1 mouse cellular context compared by ENCODE assay signal in the genomic region with DNA sequence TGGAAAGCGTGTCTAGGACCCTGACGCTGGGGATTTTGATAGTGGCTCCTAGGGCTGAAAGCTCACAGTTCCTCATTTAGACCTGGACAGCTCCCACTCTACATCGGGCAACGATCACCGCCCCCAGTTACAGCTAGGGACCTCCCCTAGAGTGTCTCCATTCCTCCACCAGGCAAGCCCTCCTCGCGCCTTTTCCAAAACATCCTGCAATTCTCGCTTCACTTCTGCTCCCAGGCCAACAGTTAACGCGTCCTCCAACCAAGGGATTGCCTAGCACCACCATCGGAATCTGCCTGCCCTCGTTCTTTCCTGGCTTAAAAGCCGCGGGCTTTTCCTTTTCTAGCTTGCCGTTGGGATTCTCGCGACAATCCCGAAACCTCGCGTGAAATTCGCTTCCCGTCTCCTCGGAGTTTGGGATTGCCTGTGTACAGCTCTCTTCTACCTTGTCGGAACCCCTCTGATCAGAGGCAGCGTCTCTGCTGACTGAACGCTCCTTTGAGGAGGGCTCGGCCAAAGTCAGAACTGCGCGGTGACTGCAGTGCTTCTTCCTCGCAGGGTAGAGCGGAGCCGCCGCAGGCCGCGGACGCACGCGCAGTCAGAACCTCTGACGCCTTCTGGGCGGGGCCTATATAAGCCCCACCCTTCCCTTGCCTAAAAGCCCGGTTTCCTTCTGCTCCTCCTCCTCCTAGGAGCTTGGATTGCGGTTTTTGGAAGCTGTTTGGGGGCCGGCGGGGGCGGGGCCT.
TF ChIP-seq lines count a peak whose summit lies in the region.

A gene (plus strand): TSS at position 662 of the 743 bp plus-strand sequence.

TF ChIP-seq in CH12.LX, 34 proteins besides CTCF, POLR2A, EP300 and RAD21 (continued from another document):
- TF ChIP-seq USF1 (IDR thresholded peaks at IDR 0.05; ENCODE audit: low read depth, low read length) (no peak), HCFC1 (IDR thresholded peaks at IDR 0.05; ENCODE audit: low read depth, low read length) (peak; percentile 49), MYC (IDR thresholded peaks at IDR 0.05; ENCODE audit: low read depth, low read length) (no peak), KAT2A (IDR thresholded peaks at IDR 0.05; ENCODE audit: insufficient replicate concordance, low read length) (no peak), PAX5 (IDR thresholded peaks at IDR 0.05; ENCODE audit: low read length) (no peak), SMC3 (IDR thresholded peaks at IDR 0.05; ENCODE audit: low read depth, low read length) (no peak), UBTF (IDR thresholded peaks at IDR 0.05; ENCODE audit: low read depth, low read length) (no peak), NELFE (IDR thresholded peaks at IDR 0.05; ENCODE audit: low read depth, low read length) (peak; percentile 68; the same call in 1 of the 2 replicates), SIN3A (IDR thresholded peaks at IDR 0.05; ENCODE audit: low read length) (0 out of 2 replicates have a peak, but pooled peaks have one; percentile 19), MXI1 (IDR thresholded peaks at IDR 0.05; ENCODE audit: low read depth, low read length) (no peak; the same call in 1 of the 2 replicates), ETS1 (conservative IDR thresholded peaks at IDR 0.05; ENCODE audit: low read depth, low read length) (no peak), GABPA (IDR thresholded peaks at IDR 0.05; ENCODE audit: insufficient replicate concordance, low read depth, low read length) (no peak), MEF2A (IDR thresholded peaks at IDR 0.05; ENCODE audit: borderline replicate concordance, low read depth, low read length) (no peak), NRF1 (IDR thresholded peaks at IDR 0.05; ENCODE audit: low read depth, low read length) (peak; percentile 90), ZKSCAN1 (IDR thresholded peaks at IDR 0.05; ENCODE audit: borderline replicate concordance, low read depth, low read length) (no peak), CHD1 (IDR thresholded peaks at IDR 0.05; ENCODE audit: low read depth, low read length) (no peak), MAX (IDR thresholded peaks at IDR 0.05; ENCODE audit: low read length) (no peak), E2F4 (IDR thresholded peaks at IDR 0.05; ENCODE audit: insufficient replicate concordance, low read depth, low read length) (no peak; the same call in 1 of the 2 replicates)
TF ChIP-seq in CH12.LX: peak in this region for 8.
